Mouse (Mus musculus) bone marrow macrophage, adult 2 months (primary cell): ENCODE data around the gene BC003965.

Source experiments
- CTCF ChIP-seq: IDR thresholded peaks from 2 replicates; pipeline ENCODE4 v1.5.1; 2012; ENCODE audit warnings: low read depth, mild to moderate bottlenecking, low read length, moderate library complexity
- POLR2A ChIP-seq: IDR thresholded peaks from 2 replicates; pipeline ENCODE4 v1.6.1; 2012; ENCODE audit warnings: mild to moderate bottlenecking, low read depth, low read length, borderline replicate concordance

GRCm38 (mm10) chr17:25220746-25221145 lies 36.4 kb downstream of the BC003965 start:
- TF ChIP-seq CTCF (no peak), POLR2A (no peak)
